Mouse (Mus musculus) liver, postnatal 0 days (tissue): ENCODE measurements at regions not wholly inside any gene's neighbourhood (a gene's known extent, or its start where the extent isn't known, plus 50 kb on each side); places are given as distances from the start of the nearest gene placed in this dataset.

Experiments
- CTCF ChIP-seq: sonication (generic); IDR thresholded peaks from 2 replicates; pipeline ENCODE4 v1.5.1; 2016; ENCODE audit warnings: antibody characterized with exemption, low read depth
- EP300 ChIP-seq: IDR thresholded peaks from 2 replicates; pipeline ENCODE4 v1.6.1; 2016; ENCODE audit warnings: antibody characterized with exemption, low read depth, mild to moderate bottlenecking

DNA sequence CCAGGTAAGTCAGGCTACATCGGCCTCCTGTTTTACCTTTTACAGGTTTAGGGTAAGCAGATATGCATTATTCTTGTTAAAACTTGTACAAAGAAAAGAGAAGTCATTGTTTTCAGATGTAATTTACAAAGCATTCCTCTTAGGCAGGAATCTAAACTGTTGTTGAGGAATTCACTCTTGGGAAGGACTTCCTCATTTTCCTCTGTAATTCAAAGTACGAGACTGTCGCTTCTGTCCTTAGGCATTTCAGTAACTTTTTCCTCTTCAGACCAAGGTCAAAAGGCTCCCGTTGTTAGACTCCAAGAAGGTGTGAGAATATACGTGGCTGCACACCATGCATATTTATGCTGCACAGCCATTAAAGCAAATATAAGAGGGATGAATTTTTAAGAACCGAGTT, 269.7 kb downstream of the Ttll7 start:
- TF ChIP-seq EP300 (no peak), CTCF (no peak)
